Mouse (Mus musculus): ENCODE data around the gene C2cd4b. TPM values are rescaled to one million over a fixed set of nuclear protein-coding genes. Genes with fewer than 3 reads are reported as not detected.

The C2cd4b gene
- polyA plus RNA-seq, 2 experiments, result not detected

DNA sequence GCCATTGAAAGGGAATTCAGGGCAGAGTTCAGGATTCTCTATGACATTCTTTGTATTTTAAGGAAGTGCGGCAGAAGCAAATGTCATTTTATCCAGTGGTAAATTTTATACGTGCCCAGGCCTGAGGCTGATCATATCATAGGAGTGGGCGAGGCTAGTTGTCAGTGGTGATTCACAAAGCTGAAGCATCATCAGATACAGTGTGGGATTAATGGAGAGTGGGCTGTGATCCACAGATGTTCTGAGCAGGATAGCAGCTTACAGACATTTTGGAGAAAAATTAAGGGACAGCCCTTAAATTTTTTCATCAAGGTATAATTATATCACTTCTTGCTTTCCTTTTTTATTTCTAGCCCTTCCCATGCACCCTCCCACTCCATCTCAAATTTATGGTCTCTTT, 24.2 kb downstream of the C2cd4b start:
- DNase-seq (ENCODE audit: low read depth in 3 of 3, low spot score in 3 of 3), result no peak
- no peak overlapping the region for H3K4me2 ChIP-seq (ENCODE audit: low read depth)
- H3K9me3 ChIP-seq (ENCODE audit: control insufficient read depth, low read length), result no peaks in the 10 kb centered on the region
- no peaks in the 10 kb centered on the region for H3K36me3 ChIP-seq (replicated peaks; ENCODE audit: control insufficient read depth, insufficient read depth, low read depth)
- H3K4me1 ChIP-seq (replicated peaks; ENCODE audit: control insufficient read depth in 2 of 2, insufficient read depth in 2 of 2, low read length in 1 of 2), result no peaks in the 10 kb centered on the region
- no peak overlapping the region for H3K9ac ChIP-seq (replicated peaks)
- no peaks in the 10 kb centered on the region for H3K27me3 ChIP-seq (ENCODE audit: control insufficient read depth, insufficient read depth, low read length)
- H3K4me3 ChIP-seq (ENCODE audit: insufficient read depth in 1 of 2, low read depth in 2 of 2, low read length in 2 of 2), result no peak overlapping the region
- TF ChIP-seq EP300 (IDR thresholded peaks at IDR 0.05; ENCODE audit: low read depth) (no peak), CTCF (IDR thresholded peaks at IDR 0.05; ENCODE audit: low read depth) (no peak)
- no peak for ATAC-seq (ENCODE audit: insufficient read depth)
- 76% methylated on average over 3 of the region's 3 CpGs for WGBS (ENCODE audit: insufficient replicate concordance)
- H3K27ac ChIP-seq, result no peak overlapping the region

DNA sequence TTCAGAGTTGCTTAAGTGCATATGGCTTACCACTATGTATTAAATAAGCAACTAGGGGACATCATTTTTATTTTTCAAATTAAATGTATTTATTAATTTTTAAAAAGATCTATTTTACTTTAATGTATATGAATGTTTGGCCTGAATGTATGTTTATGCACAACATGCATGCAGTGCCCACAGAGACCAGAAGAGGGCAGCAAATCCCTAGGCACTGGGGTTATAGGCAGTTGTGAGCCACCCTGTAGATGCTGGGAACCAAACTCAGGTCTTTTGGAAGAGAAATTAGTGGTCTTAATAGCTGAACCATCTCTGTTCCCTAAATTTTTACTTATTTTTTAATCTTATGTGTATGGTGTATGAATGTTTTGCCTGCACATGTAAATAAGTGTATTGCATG, 24.7 kb downstream of the C2cd4b start:
- Histone ChIP-seq H3K4me2 (ENCODE audit: low read depth) (no peak overlapping the region), H3K4me1 (replicated peaks; ENCODE audit: control insufficient read depth in 2 of 2, insufficient read depth in 2 of 2, low read length in 1 of 2) (no peaks in the 10 kb centered on the region), H3K9ac (replicated peaks) (no peak overlapping the region), H3K36me3 (replicated peaks; ENCODE audit: control insufficient read depth, insufficient read depth, low read depth) (no peaks in the 10 kb centered on the region), H3K27ac (no peak overlapping the region), H3K4me3 (ENCODE audit: insufficient read depth in 1 of 2, low read depth in 2 of 2, low read length in 2 of 2) (no peak overlapping the region), H3K27me3 (ENCODE audit: control insufficient read depth, insufficient read depth, low read length) (no peaks in the 10 kb centered on the region), H3K9me3 (ENCODE audit: control insufficient read depth, low read length) (no peaks in the 10 kb centered on the region)
- ATAC-seq (ENCODE audit: insufficient read depth) (no peak), DNase-seq (ENCODE audit: low read depth in 3 of 3, low spot score in 3 of 3) (no peak)
- TF ChIP-seq EP300 (IDR thresholded peaks at IDR 0.05; ENCODE audit: low read depth) (no peak), CTCF (IDR thresholded peaks at IDR 0.05; ENCODE audit: low read depth) (peak; percentile 65)

DNA sequence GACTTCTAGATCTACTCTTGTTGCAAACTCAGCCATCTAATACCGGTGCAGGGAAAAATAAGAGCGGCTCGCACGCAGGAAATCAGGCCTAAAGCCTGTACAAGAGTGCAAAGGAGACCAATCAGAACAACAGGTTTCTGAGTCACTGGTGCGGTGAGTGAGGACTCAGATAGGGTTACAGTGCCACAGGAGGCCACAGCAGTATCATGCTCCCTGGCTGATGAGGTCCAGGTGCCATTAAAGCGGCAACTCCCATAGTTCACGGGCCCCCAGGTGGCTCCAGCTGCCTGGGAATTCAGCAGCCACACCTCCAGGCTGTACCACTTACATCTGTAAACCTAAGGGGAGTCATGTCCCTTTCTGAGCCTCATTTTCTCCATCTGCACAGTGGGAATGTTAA, 27.1 kb downstream of the C2cd4b start:
- TF ChIP-seq EP300 (IDR thresholded peaks at IDR 0.05; ENCODE audit: low read depth) (no peak), CTCF (IDR thresholded peaks at IDR 0.05; ENCODE audit: low read depth) (no peak)
- ATAC-seq (ENCODE audit: insufficient read depth), result no peak

GRCm38 (mm10) chr9:67787671-67788070, 28.4 kb downstream of the C2cd4b start:
- no peaks in the 10 kb centered on the region for H3K4me1 ChIP-seq (replicated peaks; ENCODE audit: control insufficient read depth in 2 of 2, insufficient read depth in 2 of 2, low read length in 1 of 2)
- no peak overlapping the region for H3K9ac ChIP-seq (replicated peaks)
- no peak overlapping the region for H3K27ac ChIP-seq
- no peaks in the 10 kb centered on the region for H3K27me3 ChIP-seq (ENCODE audit: control insufficient read depth, insufficient read depth, low read length)
- TF ChIP-seq CTCF (IDR thresholded peaks at IDR 0.05; ENCODE audit: low read depth), result no peak
- TF ChIP-seq EP300 (IDR thresholded peaks at IDR 0.05; ENCODE audit: low read depth), result no peak
- WGBS (ENCODE audit: insufficient replicate concordance), result 41% methylated on average over 6 of the region's 6 CpGs
- no peak for DNase-seq (ENCODE audit: low read depth in 3 of 3, low spot score in 3 of 3)
- no peaks in the 10 kb centered on the region for H3K36me3 ChIP-seq (replicated peaks; ENCODE audit: control insufficient read depth, insufficient read depth, low read depth)
- ATAC-seq (ENCODE audit: insufficient read depth), result no peak
- no peak overlapping the region for H3K4me2 ChIP-seq (ENCODE audit: low read depth)
- H3K9me3 ChIP-seq (ENCODE audit: control insufficient read depth, low read length), result no peaks in the 10 kb centered on the region
- H3K4me3 ChIP-seq (ENCODE audit: insufficient read depth in 1 of 2, low read depth in 2 of 2, low read length in 2 of 2), result no peak overlapping the region

More for the DNA sequence above, 27.1 kb downstream of the C2cd4b start:
- no peaks in the 10 kb centered on the region for H3K4me1 ChIP-seq (replicated peaks; ENCODE audit: control insufficient read depth in 2 of 2, insufficient read depth in 2 of 2, low read length in 1 of 2)
- no peak overlapping the region for H3K4me3 ChIP-seq (ENCODE audit: insufficient read depth in 1 of 2, low read depth in 2 of 2, low read length in 2 of 2)
- H3K27ac ChIP-seq, result no peak overlapping the region
- no peaks in the 10 kb centered on the region for H3K27me3 ChIP-seq (ENCODE audit: control insufficient read depth, insufficient read depth, low read length)
- no peak overlapping the region for H3K4me2 ChIP-seq (ENCODE audit: low read depth)
- no peaks in the 10 kb centered on the region for H3K9me3 ChIP-seq (ENCODE audit: control insufficient read depth, low read length)
- no peaks in the 10 kb centered on the region for H3K36me3 ChIP-seq (replicated peaks; ENCODE audit: control insufficient read depth, insufficient read depth, low read depth)
- WGBS (ENCODE audit: insufficient replicate concordance), result 74% methylated on average over 7 of the region's 7 CpGs
- DNase-seq (ENCODE audit: low read depth in 3 of 3, low spot score in 3 of 3), result no peak
- no peak overlapping the region for H3K9ac ChIP-seq (replicated peaks)

GRCm38 (mm10) chr9:67792405-67792804, 33.2 kb downstream of the C2cd4b start:
- DNase-seq (ENCODE audit: low read depth in 3 of 3, low spot score in 3 of 3) (no peak), ATAC-seq (ENCODE audit: insufficient read depth) (no peak)
- Histone ChIP-seq H3K36me3 (replicated peaks; ENCODE audit: control insufficient read depth, insufficient read depth, low read depth) (no peaks in the 10 kb centered on the region), H3K4me3 (ENCODE audit: insufficient read depth in 1 of 2, low read depth in 2 of 2, low read length in 2 of 2) (no peak overlapping the region), H3K4me1 (replicated peaks; ENCODE audit: control insufficient read depth in 2 of 2, insufficient read depth in 2 of 2, low read length in 1 of 2) (no peaks in the 10 kb centered on the region), H3K9ac (replicated peaks) (no peak overlapping the region), H3K27me3 (ENCODE audit: control insufficient read depth, insufficient read depth, low read length) (no peaks in the 10 kb centered on the region), H3K27ac (no peak overlapping the region), H3K4me2 (ENCODE audit: low read depth) (no peak overlapping the region), H3K9me3 (ENCODE audit: control insufficient read depth, low read length) (no peaks in the 10 kb centered on the region)
- TF ChIP-seq CTCF (IDR thresholded peaks at IDR 0.05; ENCODE audit: low read depth) (no peak), EP300 (IDR thresholded peaks at IDR 0.05; ENCODE audit: low read depth) (no peak)
- 57% methylated on average over 5 of the region's 5 CpGs for WGBS (ENCODE audit: insufficient replicate concordance)
